Mouse (Mus musculus): ENCODE results near the gene Lrit3. TPM values are rescaled to one million over a fixed set of nuclear protein-coding genes. Genes with fewer than 3 reads are reported as not detected.
"Not testable (repeated sequence)": the region's sequence is repeated elsewhere in the genome, so short reads cannot be mapped to it uniquely, and the experiment has no call there.

The Lrit3 gene
- polyA plus RNA-seq, 1 experiment from 2014 or later: not detected

DNA sequence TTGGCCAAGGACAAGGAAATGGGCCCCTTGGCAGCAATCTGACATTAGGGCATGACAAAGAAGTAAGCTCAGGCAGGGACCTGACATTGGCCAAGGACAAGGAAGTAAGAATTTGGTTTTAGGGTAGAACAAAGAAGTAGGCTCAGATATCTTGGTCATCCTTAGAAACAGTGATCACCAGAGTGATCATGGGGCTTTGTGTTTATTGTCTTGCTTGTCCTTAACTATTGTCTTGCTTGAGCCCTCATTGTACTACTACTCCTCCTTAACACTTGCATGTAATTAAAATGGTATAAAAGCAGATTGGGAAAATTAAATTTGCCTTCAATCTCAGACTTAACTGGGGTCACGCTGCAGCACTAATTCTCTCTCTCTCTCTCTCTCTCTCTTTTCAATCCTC lies 46.2 kb downstream of the Lrit3 start:
- ATAC-seq (ENCODE audit: low FRiP score, low TSS enrichment); H3K9ac ChIP-seq (replicated peaks; ENCODE audit: low read length); H3K27me3 ChIP-seq (ENCODE audit: control insufficient read depth, insufficient read depth, low read length); H3K36me3 ChIP-seq (ENCODE audit: control insufficient read depth, insufficient read depth, low read length); H3K9me3 ChIP-seq (ENCODE audit: control insufficient read depth, low read length); H3K27ac ChIP-seq (replicated peaks; ENCODE audit: low read depth, low read length); H3K4me1 ChIP-seq (ENCODE audit: control insufficient read depth, insufficient read depth, low read length); H3K4me2 ChIP-seq (ENCODE audit: low read length); DNase-seq; H3K4me3 ChIP-seq (replicated peaks; ENCODE audit: low read depth, low read length): not testable (repeated sequence)
- WGBS: 68% methylated on average over 1 of the region's 1 CpGs

DNA sequence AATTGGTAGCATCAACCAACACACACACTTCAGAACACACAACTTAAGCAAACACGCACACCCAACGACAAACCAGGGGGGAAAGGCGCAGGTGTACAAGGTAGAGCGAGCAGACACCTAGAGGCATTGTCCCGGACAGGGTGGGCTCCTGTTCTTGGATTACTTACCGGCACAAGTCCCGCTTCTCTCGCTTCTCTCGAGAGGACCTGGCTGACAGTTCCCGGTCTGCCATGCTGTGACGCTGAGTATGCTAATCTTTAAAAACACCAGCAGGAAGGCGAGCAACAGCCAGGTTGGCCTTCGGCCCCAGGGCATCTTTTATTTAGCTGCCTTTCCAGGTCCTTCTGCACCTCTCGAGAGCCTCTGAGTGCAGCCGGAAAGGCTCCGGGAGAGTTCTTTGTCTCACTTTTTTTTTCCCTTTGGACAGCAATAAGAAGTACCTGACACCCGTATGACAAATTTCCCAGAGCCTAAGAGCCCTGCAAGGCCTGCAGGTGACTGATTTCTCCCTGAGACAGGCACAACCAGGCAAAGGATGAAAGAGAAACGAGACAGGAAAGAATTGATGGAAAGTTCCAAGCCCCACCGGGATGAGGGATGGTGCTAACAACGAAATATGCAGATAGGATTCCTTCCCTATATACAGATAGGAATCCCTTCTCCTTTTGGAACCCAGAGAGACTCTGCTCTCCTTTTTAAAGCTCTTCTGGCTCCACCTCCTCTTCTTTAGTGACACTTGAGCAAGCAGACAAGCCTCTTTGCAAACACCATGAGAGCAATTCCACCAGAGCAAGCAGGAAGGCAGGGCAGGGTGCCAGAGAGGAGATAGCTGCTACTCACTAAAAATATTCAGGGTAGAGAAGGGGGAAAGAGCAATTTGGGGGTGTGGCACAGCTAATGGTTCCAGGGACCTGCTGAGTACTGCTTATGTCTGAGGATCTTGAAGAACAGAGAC lies 48.9 kb downstream of the Lrit3 start, which contains the start of gene Egf:
Gene Egf (minus strand): TSS at position 667 of the 955 bp plus-strand sequence.
- 10% methylated on average over 20 of the region's 20 CpGs for WGBS
- ATAC-seq (ENCODE audit: low FRiP score, low TSS enrichment) (no peak), DNase-seq (peak; percentile 45)
- Histone ChIP-seq H3K4me1 (ENCODE audit: control insufficient read depth, insufficient read depth, low read length) (peaks cover 8% of the 10 kb centered on the region; the same call in 1 of the 2 replicates), H3K4me3 (replicated peaks; ENCODE audit: low read depth, low read length) (peak within 1 kb of the TSS; percentile 30), H3K9me3 (ENCODE audit: control insufficient read depth, low read length) (no peaks in the 10 kb centered on the region), H3K27me3 (ENCODE audit: control insufficient read depth, insufficient read depth, low read length) (no peaks in the 10 kb centered on the region), H3K36me3 (ENCODE audit: control insufficient read depth, insufficient read depth, low read length) (no peaks in the 10 kb centered on the region), H3K9ac (replicated peaks; ENCODE audit: low read length) (peak within 1 kb of the TSS; percentile 31; the same call in 1 of the 2 replicates), H3K27ac (replicated peaks; ENCODE audit: low read depth, low read length) (no peak within 1 kb of the TSS), H3K4me2 (ENCODE audit: low read length) (peak within 1 kb of the TSS; percentile 57)

- H3K4me3 ChIP-seq (replicated peaks; ENCODE audit: low read depth, low read length): no peak overlapping the region
- no peaks in the 10 kb centered on the region for H3K36me3 ChIP-seq (ENCODE audit: control insufficient read depth, insufficient read depth, low read length)
- DNase-seq (peak; percentile 50), ATAC-seq (ENCODE audit: low FRiP score, low TSS enrichment) (no peak)
- H3K27ac ChIP-seq (replicated peaks; ENCODE audit: low read depth, low read length): no peak overlapping the region
- H3K4me1 ChIP-seq (ENCODE audit: control insufficient read depth, insufficient read depth, low read length): no peaks in the 10 kb centered on the region
- H3K9ac ChIP-seq (replicated peaks; ENCODE audit: low read length): no peak overlapping the region
- no peaks in the 10 kb centered on the region for H3K27me3 ChIP-seq (ENCODE audit: control insufficient read depth, insufficient read depth, low read length)
- 55% methylated on average over 8 of the region's 8 CpGs for WGBS
- H3K9me3 ChIP-seq (ENCODE audit: control insufficient read depth, low read length): no peaks in the 10 kb centered on the region
- no peak overlapping the region for H3K4me2 ChIP-seq (ENCODE audit: low read length)
These were observed 59.0 kb downstream of the Lrit3 start for GRCm38 (mm10) chr3:129744803-129745202.

- ATAC-seq (ENCODE audit: low FRiP score, low TSS enrichment): no peak
- Histone ChIP-seq H3K27ac (replicated peaks; ENCODE audit: low read depth, low read length) (no peak overlapping the region), H3K9ac (replicated peaks; ENCODE audit: low read length) (no peak overlapping the region), H3K4me2 (ENCODE audit: low read length) (no peak overlapping the region), H3K9me3 (ENCODE audit: control insufficient read depth, low read length) (no peaks in the 10 kb centered on the region), H3K4me3 (replicated peaks; ENCODE audit: low read depth, low read length) (no peak overlapping the region), H3K27me3 (ENCODE audit: control insufficient read depth, insufficient read depth, low read length) (no peaks in the 10 kb centered on the region), H3K4me1 (ENCODE audit: control insufficient read depth, insufficient read depth, low read length) (no peaks in the 10 kb centered on the region), H3K36me3 (ENCODE audit: control insufficient read depth, insufficient read depth, low read length) (no peaks in the 10 kb centered on the region)
- WGBS: 83% methylated on average over 6 of the region's 6 CpGs
- no peak for DNase-seq
These were observed 61.0 kb downstream of the Lrit3 start for GRCm38 (mm10) chr3:129742781-129743180.

GRCm38 (mm10) chr3:129738291-129739183 lies 65.3 kb downstream of the Lrit3 start:
- Histone ChIP-seq H3K4me1 (ENCODE audit: control insufficient read depth, insufficient read depth, low read length) (no peaks in the 10 kb centered on the region), H3K9ac (replicated peaks; ENCODE audit: low read length) (no peak overlapping the region), H3K36me3 (ENCODE audit: control insufficient read depth, insufficient read depth, low read length) (no peaks in the 10 kb centered on the region), H3K27me3 (ENCODE audit: control insufficient read depth, insufficient read depth, low read length) (no peaks in the 10 kb centered on the region), H3K27ac (replicated peaks; ENCODE audit: low read depth, low read length) (no peak overlapping the region), H3K4me3 (replicated peaks; ENCODE audit: low read depth, low read length) (no peak overlapping the region), H3K4me2 (ENCODE audit: low read length) (no peak overlapping the region), H3K9me3 (ENCODE audit: control insufficient read depth, low read length) (no peaks in the 10 kb centered on the region)
- ATAC-seq (ENCODE audit: low FRiP score, low TSS enrichment) (no peak), DNase-seq (no peak)
- 81% methylated on average over 16 of the region's 16 CpGs for WGBS

Other genes with a start within 250 kb of the Lrit3 start
- 1.8 TPM in 2 replicates for gene Egf, start 48.7 kb downstream of the Lrit3 start, polyA plus RNA-seq (2014; fragmentation: Nextera tagmentation; extraction: Ambion mirVana)
- 0.14 and 0.19 TPM in 2 replicates for gene Rrh, start 18.6 kb upstream of the Lrit3 start, polyA plus RNA-seq (2014; fragmentation: Nextera tagmentation; extraction: Ambion mirVana)
- 16.8 and 21.9 TPM in 2 replicates for gene Gar1, start 27.4 kb upstream of the Lrit3 start, polyA plus RNA-seq (2014; fragmentation: Nextera tagmentation; extraction: Ambion mirVana)
- 0.39 and 0.92 TPM in 2 replicates for gene Cfi, start 31.9 kb upstream of the Lrit3 start, polyA plus RNA-seq (2014; fragmentation: Nextera tagmentation; extraction: Ambion mirVana)
- 36.7 and 43.5 TPM in 2 replicates for gene Pla2g12a, start 74.6 kb upstream of the Lrit3 start, polyA plus RNA-seq (2014; fragmentation: Nextera tagmentation; extraction: Ambion mirVana)
- gene Casp6, start 97.4 kb upstream of the Lrit3 start, polyA plus RNA-seq (2014; fragmentation: Nextera tagmentation; extraction: Ambion mirVana): 19.0 and 24.4 TPM in 2 replicates
- 2.6 and 5.6 TPM in 2 replicates for gene Mcub, start 166.2 kb upstream of the Lrit3 start, polyA plus RNA-seq (2014; fragmentation: Nextera tagmentation; extraction: Ambion mirVana)